Comparison of ENCODE assay signal across 20 mouse cellular contexts in genomic region chr6:143057601-143058000, GRCm38 (mm10). TPM values are rescaled to one million over a fixed set of nuclear protein-coding genes. Genes with fewer than 3 reads are reported as not detected.
DNase-seq lines count a peak whose midpoint lies in the region; ATAC-seq and TF ChIP-seq lines count a peak whose summit lies in the region.
"Had no signal": no experiment of that assay in that cellular context is flagged by ENCODE, and none has a peak within 500 bp of the region (broad histone marks: within the 10 kb centered on the region; RNA-seq: fewer than 3 reads in every experiment).

No protein-coding gene starts in this region.

- H3K4me3 ChIP-seq in layer of hippocampus, adult 2 months, result no peak overlapping the region
- H3K4me3 ChIP-seq: embryonic facial prominence, embryonic 10.5 days; forebrain, embryonic 13.5 days; heart, adult 2 months; heart, embryonic 12.5 days; hindbrain, embryonic 10.5 days had no signal

- no peak overlapping the region for H3K27ac ChIP-seq in layer of hippocampus, adult 2 months
- H3K27ac ChIP-seq: embryonic facial prominence, embryonic 10.5 days; forebrain, embryonic 13.5 days; heart, adult 2 months; hindbrain, embryonic 10.5 days; hindbrain, embryonic 14.5 days had no signal

- ATAC-seq in inflammation-experienced regulatory T-cells, adult 6 months, result no peak
- ATAC-seq: forebrain, embryonic 13.5 days; forebrain, postnatal 0 days had no signal

- peak; percentile 3 for DNase-seq in kidney, adult 9 months
- no peak for DNase-seq in kidney, postnatal 36 days
- peak; percentile 17 for DNase-seq in lung, postnatal 36 days
- DNase-seq in lung, postnatal 4 days, result no peak
- peak; percentile 68 to 72 for DNase-seq in layer of hippocampus, adult 2 months (ENCODE audit: low spot score in 2 of 2)
- DNase-seq in layer of hippocampus, adult 9-11 months, result peak; percentile 80
- DNase-seq in thymus, postnatal 25 days, result no peak
- DNase-seq: adrenal gland, adult 2 months; adrenal gland, postnatal 25 days; cerebellum, adult 2 months; cerebellum, postnatal 10 days; forebrain, postnatal 0 days; gastrocnemius, postnatal 36 days; heart, adult 2 months had no signal

- TF ChIP-seq CTCF in layer of hippocampus, adult 2 months (conservative IDR thresholded peaks at IDR 0.05), result no peak

RNA-seq across cellular contexts. Expression of gene C2cd5, which starts 42.3 kb away (rescaled TPM):
- total RNA-seq in layer of hippocampus, adult 2 months (2021), result 100 to 1,000 TPM; 106 to 108 TPM
- polyA plus RNA-seq in inflammation-experienced regulatory T-cells, adult 6 months (2017; shearing (Covaris generic)), result 10 to 100 TPM; 50.1 to 82.6 (median 80.9) TPM

Comparison
In these comparisons a context has a peak if more than half of its experiments do, and no peak if none do; other contexts are left out.
1. DNase-seq: peak in kidney, adult 9 months (single experiment), lung, postnatal 36 days (single experiment), layer of hippocampus, adult 2 months (2 of 2) and layer of hippocampus, adult 9-11 months (single experiment); none in kidney, postnatal 36 days (0 of 2), lung, postnatal 4 days (0 of 2) and thymus, postnatal 25 days (single experiment).